Mouse (Mus musculus): ENCODE data around the gene Ifnlr1.
"Not testable (repeated sequence)": the region's sequence is repeated elsewhere in the genome, so short reads cannot be mapped to it uniquely, and the experiment has no call there.

Ifnlr1 gene

DNA sequence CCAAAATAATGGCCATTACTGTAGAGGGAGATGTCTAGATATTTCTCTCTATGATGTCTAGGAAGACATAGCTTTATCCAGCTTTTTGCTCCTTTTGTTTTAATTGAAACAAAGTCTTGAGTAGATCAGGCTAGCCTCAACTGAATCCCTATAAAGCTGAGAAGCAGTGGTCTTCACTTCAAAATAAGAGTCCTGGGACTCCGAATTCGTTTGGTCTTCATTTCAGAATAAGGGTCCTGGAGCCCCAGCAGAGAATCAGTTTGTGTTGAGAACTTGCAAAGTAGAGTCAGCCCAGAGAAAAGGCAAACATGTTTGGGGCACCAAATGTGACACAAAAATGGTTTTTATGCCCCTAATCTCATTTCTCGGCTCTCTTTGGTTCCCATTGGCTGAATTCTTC, 1.4 kb upstream of the Ifnlr1 start:
- no peak for DNase-seq (ENCODE audit: low spot score in 2 of 2)

DNA sequence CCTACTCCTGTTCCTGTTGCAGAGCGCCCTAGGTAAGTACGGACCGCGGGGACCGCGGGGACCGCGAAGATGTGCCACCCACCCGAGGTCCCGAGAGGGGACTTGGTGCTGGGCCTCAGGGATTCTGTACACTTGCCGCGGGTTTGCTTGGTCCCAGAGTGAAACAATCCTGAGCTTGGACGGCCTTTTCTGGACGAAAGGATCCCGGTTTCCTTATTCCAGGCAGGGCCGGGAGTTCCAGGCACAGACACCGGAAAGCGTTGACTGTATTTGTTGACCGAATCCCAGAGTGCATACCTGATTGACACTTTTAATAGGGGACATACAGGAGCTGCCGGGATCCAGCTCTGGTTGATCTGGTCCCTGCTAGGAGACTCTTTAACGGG, 474 bp downstream of the Ifnlr1 start:
- DNase-seq (ENCODE audit: low spot score in 2 of 2) = no peak

DNA sequence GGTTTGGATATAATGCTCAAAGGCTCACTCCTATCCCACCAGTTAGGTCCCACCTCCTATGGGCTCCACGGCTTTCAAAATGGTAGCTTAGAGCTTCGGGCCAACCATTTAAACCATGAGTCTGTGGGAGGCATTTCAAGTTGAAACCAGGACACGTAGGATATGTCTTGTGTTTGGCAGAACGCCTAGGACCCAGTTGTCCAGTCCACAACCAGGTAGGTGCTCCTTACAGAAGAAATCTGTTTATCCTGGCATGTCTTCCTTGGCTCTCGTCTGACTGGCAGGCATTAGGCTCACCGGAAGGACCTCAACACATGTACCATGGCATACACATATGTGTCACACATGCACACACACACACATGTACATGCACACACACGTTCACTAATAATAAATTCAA, 3.7 kb downstream of the Ifnlr1 start:
- no peak for DNase-seq (ENCODE audit: low spot score in 2 of 2)

DNA sequence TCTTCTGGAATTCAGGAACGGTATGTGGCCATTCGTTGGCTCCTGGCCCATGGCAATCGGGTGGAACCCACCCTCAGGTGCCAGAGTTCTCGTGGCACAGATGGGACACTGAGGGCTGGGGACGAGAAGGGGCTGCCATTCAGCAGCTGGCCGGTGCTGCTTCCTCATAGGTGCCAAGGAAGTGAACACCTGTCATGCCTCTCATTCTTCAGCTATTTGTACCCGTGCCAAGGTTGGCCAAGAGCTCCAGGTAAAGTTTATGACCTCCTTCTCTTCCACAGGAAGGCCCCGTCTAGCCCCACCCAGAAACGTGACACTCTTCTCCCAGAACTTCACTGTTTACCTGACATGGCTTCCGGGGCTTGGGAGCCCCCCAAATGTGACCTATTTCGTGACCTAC, 4.2 kb downstream of the Ifnlr1 start:
- no peak for DNase-seq (ENCODE audit: low spot score in 2 of 2)

DNA sequence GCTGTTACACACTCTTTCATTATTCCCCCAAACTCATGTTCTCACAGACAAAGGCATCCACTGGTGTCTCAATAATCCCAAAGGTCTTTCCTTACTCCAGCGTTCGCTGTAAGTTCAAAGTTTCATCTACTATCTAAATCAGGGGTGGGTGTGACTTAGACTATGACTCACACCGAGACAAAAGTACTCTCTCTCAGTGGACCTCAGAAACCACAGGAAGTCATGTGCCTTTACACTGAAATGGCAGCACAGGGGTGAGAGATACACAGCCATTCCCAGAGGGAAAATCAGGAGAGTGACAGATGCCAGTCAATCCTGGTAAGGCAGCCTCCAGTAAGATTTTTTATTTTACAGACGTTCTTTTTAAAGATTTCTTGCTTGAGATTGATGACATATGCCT, 6.8 kb downstream of the Ifnlr1 start:
- no peak for DNase-seq (ENCODE audit: low spot score in 2 of 2)

DNA sequence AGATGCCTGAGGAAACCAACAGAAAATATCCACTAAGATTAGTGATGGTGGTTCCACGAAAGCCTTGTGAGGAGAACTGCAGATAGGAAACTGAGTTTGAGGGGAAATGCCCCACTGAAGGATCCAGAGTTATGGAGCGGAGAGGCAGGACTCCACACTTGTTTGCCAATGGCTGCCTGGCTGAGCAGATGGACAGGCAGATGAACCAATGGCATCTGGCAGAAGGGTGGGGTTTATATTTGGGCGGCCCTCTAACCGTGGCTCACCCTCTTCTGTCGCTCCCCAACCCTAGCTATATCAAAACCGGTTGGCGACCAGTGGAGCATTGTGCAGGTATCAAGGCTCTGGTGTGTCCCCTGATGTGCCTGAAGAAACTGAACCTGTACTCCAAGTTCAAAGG, 12.4 kb downstream of the Ifnlr1 start:
- no peak for DNase-seq (ENCODE audit: low spot score in 2 of 2)

DNA sequence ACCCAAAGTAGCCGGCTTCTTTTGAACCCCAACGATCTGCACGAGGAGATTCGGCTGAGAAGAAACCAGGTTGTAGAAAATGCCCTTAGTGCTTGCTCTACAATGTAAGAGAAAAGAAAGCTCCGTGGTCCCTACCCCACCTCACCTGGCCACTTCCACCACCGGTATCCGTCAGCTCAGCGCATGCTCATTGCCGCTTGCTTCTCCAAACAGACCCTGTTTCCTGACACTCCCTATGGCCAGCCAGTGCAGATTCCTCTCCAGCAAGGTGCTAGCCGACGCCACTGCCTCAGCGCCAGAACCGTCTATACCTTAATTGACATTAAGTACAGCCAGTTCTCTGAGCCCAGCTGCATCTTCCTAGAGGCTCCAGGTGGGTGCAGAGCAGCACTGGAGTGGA, 17.4 kb downstream of the Ifnlr1 start:
- DNase-seq (ENCODE audit: low spot score in 2 of 2) = no peak

DNA sequence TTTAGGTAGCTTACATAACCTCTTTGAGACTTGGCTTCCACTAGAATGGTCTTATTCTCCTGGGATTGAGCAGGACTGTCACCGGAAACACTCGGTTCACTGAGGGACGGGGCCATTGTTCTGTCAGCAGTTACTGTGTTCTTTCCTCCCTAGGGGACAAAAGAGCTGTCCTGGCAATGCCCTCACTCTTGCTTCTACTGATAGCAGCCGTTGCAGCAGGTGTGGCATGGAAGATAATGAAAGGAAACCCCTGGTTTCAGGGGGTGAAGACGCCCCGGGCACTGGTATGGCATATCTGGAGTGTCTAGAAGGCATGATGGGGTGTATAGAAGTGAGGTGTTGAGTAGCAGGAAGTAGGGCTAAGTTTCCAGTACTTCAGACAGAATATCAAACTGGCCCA, 17.9 kb downstream of the Ifnlr1 start:
- no peak for DNase-seq (ENCODE audit: low spot score in 2 of 2)

DNA sequence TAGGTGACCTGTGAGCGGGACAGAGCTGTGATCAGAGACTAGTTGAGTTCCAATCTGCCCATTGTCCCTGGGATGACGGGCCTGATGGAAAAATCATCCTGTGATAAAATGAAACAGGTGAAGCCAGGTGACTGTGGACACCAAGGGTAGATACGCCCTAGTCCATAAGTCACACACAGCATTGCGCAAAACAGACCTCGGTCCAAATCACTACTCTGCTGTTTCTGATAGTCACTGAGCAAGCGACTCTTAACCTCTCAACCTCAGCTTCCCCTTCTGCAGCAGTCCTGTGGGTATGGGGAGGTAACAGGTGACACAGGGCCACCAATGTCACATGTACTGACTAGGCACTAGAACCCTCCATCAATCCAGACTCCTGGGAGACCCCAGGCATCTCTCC, 20.0 kb downstream of the Ifnlr1 start:
- DNase-seq (ENCODE audit: low spot score in 2 of 2) = no peak

DNA sequence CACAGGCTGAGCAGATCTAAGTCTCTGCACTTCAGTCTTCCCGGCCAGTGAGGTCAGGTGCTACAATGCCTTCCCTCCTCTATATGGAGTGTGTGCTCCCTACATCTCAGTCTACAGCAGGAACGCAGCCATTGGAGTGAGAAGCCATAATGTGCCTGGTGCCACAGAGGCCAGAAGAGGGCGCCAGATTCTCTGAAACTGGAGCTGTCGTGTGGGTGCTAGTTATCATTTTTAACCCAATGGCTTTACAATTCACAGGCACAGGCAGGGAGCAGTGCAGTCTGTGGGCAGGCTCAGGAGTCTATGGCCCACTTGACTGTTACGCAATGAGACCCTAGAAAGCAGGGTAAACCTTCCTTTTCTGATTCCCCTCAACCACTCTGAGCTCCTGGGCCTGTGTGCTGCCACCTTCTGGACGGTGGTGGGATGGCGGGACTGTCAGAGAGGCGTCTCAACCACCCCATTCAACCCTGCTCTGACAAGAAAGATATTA, 23.0 kb downstream of the Ifnlr1 start:
- DNase-seq (ENCODE audit: low spot score in 2 of 2) = peak; percentile 72 to 75

DNA sequence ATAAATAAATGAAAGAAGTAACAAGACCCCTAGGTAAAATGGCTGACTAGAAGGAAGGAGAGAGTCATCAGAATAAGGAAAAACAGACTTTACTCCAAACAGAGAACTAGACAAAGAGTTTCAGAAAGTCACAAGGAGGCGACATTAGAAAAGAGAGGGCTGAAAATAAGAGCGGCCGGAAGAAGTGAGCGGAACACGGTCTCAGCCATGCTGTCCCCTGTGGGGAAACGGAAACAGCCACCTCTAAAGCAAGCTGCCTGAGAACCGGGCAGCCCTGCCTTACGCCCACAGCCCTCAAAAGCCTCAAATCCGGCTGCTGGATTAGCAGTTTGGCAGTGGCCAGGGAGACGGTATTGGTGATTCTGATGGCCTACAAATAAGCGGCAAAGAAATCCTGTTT, 23.5 kb downstream of the Ifnlr1 start:
- DNase-seq (ENCODE audit: low spot score in 2 of 2) = no peak

DNA sequence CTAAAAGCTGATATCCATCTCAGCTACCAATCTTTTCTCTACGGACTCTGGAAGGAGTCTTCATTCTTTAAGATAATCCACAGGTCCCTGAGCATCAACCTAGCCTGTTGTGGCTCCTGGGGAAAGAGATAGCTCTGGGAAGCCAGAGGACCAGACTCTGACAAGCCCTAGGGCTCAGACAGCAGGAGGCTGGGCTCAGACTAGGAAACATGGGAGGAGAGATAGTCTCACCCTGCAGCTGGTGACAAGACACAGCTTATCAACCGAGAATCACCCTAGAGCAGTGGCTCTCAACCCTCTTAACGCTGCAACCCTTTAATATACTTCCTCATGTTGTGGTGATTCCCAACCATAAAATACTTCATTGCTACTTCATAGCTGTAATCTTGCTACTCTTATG, 24.3 kb downstream of the Ifnlr1 start:
- no peak for DNase-seq (ENCODE audit: low spot score in 2 of 2)

DNA sequence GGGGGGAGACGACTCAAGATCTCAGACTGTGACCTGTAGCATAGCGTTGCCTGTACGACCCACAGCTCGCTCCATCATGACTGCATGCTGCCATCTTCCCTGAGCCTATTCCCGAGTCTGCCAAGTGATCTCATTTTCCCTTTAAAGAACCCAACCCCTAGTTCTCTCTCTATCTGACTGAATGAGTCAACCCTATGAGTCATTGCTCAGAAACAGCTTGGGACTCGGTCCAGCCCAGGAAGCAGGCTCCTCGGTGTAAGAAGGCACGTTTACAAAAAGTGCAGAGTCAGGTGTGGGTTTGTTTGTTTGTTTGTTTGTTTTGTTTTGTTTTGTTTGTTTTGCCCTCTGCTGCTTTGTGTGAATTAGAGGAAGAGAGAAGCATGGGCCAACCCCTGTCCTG, 28.7 kb downstream of the Ifnlr1 start:
- DNase-seq (ENCODE audit: low spot score in 2 of 2) = peak; percentile 56 to 64

DNA sequence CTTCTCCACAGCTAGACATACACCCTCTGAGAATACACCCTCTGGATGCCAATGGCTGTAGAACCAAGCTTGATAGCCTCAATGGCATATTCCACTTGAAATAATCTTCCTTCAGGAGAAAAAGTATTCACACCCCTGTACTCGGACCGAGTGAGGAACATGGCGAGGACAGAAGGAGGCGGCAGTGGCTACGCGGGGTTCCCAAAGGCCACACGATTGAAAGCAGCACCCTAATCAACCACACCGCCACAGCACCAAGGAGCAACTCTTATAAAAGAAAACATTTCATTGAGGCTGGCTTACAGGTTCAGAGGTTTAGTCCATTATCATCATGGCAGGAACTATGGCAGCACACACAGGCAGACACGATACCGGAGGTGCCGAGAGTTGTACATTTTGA, 30.4 kb downstream of the Ifnlr1 start:
- DNase-seq (ENCODE audit: low spot score in 2 of 2) = not testable (repeated sequence)

DNA sequence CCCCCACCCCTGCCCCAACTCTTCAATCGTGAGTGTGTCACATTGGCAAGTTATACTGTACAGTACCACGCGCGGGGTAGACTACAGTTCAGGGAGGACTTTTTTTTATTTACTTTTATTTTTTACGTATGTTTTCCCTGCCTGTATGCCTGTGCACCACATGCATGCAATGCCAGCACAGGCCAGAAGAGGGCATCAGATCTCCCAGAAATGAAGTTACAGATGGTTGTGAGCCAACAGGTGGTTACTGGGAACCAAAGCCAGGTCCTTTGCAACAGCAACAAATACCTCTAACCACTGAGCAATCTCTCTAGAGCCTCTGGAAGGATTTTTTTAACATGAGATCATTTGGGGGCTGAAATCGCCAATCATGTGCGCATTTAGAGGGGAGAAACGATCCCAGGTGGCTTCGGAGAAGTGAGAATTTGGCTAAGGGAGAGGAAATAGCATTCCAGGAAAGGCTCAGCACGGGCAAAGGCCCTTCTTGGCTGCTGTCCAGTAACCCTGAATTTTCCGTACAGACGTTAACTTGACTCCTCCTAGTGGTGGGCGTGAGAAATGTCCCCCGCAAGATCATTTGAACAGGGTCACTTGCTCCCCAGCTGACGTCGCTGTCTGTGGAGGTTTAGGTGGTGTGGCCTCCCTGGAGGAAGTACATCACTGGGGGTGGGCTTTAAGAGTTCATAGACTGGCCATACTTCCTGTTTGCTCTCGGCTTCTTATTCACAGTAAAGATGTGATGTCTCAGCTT, 36.6 kb downstream of the Ifnlr1 start:
- no peak for DNase-seq (ENCODE audit: low spot score in 2 of 2)

DNA sequence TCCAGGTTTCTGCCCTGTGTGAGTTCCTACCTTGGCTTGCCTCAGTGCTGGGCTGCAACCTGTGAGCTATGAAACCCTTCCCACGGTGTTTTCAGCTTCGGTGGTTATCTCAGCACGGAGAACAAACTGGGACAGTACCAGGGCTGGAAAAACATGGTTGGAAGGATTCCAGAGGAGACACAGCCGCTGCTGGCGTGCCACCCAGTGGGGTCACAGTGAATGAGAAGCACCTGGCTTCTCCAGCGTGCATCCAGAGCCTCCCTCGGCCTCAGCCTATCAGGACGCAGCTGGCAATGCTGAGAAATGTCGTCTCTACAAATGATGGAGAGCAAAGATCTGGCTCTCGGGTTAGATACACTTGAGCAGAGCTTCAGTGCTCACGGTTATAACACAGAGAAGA, 40.3 kb downstream of the Ifnlr1 start:
- DNase-seq (ENCODE audit: low spot score in 2 of 2) = no peak

DNA sequence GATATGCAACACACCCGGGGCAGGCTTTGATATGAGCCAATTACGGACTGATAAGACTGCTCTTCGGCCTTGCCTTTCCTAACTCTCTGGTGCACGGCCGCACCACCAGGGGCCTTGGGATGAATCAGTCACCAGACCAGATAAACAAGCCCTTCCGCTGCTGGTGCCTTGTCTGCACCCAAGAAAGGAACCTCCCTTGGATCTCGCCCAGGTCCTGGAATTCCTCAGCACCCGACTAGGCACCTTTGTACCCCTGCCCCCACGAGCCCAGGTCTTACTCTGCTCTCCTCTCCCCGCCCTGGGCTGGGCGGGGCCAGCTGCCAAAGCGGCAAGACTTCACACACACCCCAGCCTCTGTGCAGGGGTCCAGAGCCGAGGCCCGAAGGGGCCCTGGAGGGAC, 41.7 kb downstream of the Ifnlr1 start, which contains the start of gene Il22ra1:
Gene Il22ra1, plus strand, starts transcription at position 356 of the 400 bp plus-strand sequence.
- DNase-seq (ENCODE audit: low spot score in 2 of 2) = no peak

DNA sequence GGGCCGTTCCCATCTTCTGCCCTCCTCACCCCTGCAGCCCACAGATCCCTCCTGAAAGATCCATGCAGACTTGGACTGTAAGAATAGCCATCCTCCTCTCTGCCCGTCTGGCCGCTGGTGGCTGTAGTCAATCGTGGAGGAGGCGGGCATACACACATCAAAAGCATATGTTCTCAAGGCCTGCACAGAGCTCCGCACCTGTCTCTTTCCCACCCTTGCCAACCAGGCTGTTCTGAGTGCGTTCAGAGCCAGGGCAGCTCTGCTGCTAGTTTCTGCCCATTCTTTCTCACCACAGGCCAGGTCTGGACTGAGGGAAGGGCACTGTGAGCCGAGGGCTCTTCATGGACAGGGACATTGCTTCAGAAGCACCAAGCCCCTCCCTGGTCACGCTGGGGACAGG, 44.1 kb downstream of the Ifnlr1 start:
- DNase-seq (ENCODE audit: low spot score in 2 of 2) = peak; percentile 11 to 28

DNA sequence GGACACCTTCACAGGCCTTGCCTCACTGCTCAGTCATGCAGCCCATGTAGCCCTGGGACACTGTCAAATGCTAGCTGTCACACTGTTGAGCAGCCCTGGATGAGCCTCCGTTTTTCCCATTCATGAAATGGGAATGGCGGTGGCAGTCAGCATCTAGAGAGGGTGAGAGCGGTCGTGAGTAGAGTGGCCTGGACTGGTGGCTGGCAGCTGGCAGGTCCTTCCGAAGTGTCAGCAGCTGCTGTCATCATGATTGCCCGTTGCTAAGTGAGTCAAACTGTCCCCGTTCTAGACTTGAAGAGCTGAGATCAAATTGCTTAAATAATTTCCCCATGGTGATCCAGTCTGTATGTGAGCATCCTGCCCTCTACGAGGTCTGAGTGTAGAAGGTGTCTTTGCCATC, 44.9 kb downstream of the Ifnlr1 start:
- no peak for DNase-seq (ENCODE audit: low spot score in 2 of 2)

DNA sequence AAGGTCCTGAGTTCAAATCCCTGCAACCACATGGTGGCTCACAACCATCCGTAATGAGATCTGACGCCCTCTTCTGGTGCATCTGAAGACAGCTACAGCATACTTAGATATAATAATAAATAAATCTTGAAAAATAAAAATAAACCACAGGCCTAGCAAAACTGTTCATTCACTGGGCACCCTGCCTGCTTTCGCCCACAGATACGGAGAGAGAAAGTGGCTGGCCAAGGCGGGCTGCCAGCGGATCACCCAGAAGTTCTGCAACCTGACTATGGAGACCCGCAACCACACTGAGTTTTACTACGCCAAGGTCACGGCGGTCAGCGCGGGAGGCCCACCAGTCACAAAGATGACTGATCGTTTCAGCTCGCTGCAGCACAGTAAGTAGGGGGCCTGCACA, 47.8 kb downstream of the Ifnlr1 start:
- DNase-seq (ENCODE audit: low spot score in 2 of 2) = peak; percentile 57 to 74

DNA sequence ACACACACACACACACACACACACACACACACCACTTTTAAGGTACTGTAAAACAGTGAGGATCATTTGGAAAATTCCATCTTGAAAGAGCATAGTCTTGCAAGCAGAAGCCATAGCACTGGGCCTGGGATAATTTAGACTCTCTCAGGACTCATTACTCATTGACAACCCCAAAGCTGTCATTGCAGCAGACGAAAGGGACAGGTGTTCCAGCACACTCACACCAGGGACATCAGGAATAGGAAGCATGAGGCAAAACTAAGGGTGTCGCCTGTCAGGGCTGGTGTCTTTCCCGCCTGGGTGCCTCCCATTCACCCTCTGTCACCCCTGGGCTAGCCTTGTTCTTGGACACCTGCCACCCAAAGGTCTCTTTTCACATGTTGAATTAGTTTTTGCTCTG, 50.8 kb downstream of the Ifnlr1 start:
- no peak for DNase-seq (ENCODE audit: low spot score in 2 of 2)

DNA sequence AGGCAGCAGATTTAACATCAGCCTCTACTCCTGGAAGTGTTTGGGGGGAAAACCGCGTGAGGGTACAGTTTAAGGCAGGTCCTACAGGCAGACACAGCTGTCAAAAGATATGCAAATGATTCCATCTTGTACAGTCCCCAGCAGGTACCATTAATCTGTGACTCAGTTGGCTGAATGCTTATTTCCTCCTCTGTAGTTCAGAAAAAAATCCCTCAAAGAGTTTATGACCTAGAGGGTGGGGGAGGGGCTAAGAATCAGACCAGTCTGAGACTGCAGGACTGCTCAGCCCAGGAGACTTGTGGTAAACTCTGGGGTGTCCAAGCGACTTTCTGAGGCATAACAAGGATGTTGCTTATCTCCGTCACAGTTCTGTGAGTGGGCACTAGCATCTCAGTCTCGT, 52.1 kb downstream of the Ifnlr1 start:
- no peak for DNase-seq (ENCODE audit: low spot score in 2 of 2)

DNA sequence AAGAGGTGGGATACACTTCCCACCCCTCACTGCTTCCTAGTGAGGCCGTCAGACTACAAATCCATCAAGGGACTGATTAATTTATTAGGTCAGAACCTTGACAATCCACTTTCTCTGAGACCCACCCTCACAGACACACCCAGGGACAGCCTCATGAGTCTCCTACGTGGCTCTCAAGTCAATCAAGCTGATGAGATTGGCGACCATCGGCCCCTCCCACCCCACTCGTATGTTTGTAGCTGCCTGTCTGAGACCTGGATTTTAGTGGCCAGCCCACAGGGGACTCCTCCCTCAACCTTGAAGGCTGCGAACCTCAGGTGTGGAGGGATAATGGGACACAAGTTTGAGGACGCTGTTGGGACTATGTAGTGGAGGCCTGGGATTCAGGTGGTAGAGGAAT, 53.1 kb downstream of the Ifnlr1 start:
- DNase-seq (ENCODE audit: low spot score in 2 of 2) = no peak

DNA sequence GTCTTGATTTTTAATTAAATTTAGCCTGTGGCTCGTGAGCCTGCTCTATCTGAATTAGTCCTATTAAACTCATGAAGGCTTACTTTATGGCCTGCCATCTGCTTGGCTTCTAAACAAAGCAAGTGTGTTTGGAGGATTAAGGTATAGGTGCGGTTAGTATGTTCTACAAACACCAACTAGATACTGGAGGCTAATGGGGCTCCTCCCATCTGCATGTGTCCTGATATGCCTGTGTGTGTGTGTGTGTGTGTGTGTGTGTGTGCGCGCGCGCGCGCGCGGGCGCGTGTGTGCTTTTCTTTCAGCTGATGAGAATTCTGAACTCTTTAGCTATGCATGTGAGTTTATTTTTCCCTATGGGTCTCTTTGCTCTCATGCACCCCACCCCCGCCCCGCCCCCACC, 53.6 kb downstream of the Ifnlr1 start:
- DNase-seq (ENCODE audit: low spot score in 2 of 2) = no peak

Data from right cerebral cortex, adult 2 months (tissue).